Mouse (Mus musculus) forebrain, embryonic 14.5 days (tissue): ENCODE data around the gene Cnep1r1. TPM values are rescaled to one million over a fixed set of nuclear protein-coding genes. Genes with fewer than 3 reads are reported as not detected.

Experiments
- ATAC-seq: fragments of 200-750 bp; cut with Nextera tagmentation; 2 replicates; pipeline ENCODE4 v1.8.0; 2017; ENCODE audit warnings: mild to moderate bottlenecking, moderate library complexity
- DNase-seq: peaks from one replicate; pipeline ENCODE4 v3.0.0-alpha.2; 2015; ENCODE audit warnings: low spot score
- H3K27ac ChIP-seq: fragments of 300-500 bp; sonication (generic); 2 replicates; pipeline ENCODE4 v1.5.1; 2014; ENCODE audit warnings: low read depth, mild to moderate bottlenecking, control low read depth, low read length, moderate library complexity
- H3K27me3 ChIP-seq: fragments of 300-500 bp; sonication (generic); replicated peaks from 2 replicates; pipeline ENCODE4 v1.6.1; 2014; ENCODE audit warnings: low read length, control low read depth, mixed read lengths; ENCODE audit not compliant: control insufficient read depth, insufficient read depth
- H3K36me3 ChIP-seq: fragments of 300-500 bp; sonication (generic); 2 replicates; pipeline ENCODE4 v1.6.1; 2014; ENCODE audit warnings: low read length, control low read depth; ENCODE audit not compliant: control insufficient read depth, insufficient read depth
- H3K4me1 ChIP-seq: fragments of 300-500 bp; sonication (generic); 2 replicates; pipeline ENCODE4 v1.6.1; 2014; ENCODE audit warnings: antibody characterized with exemption, low read length, control low read depth; ENCODE audit not compliant: control insufficient read depth, insufficient read depth
- H3K4me2 ChIP-seq: fragments of 300-500 bp; sonication (generic); 2 replicates; pipeline ENCODE4 v1.6.1; 2014; ENCODE audit warnings: mild to moderate bottlenecking, control low read depth, low read length
- H3K4me3 ChIP-seq: fragments of 300-500 bp; sonication (generic); 2 replicates; pipeline ENCODE4 v1.5.1; 2014; ENCODE audit warnings: low read depth, low read length, control low read depth
- H3K9ac ChIP-seq: fragments of 300-500 bp; sonication (generic); 2 replicates; pipeline ENCODE4 v1.6.1; 2014; ENCODE audit warnings: mild to moderate bottlenecking, low read length, control low read depth, moderate library complexity
- H3K9me3 ChIP-seq: fragments of 300-500 bp; sonication (generic); replicated peaks from 2 replicates; pipeline ENCODE4 v1.6.1; 2016; ENCODE audit warnings: low read length, control low read depth, mixed read lengths; ENCODE audit not compliant: control insufficient read depth
- WGBS: fragments of 180-500 bp; shearing (Covaris S2); extraction: QIAGEN DNeasy Blood & Tissue Kit; methylation state at CpG from one replicate; pipeline ENCODE4 v1.1.7; 2014; 5-methylcytosine and 5-hydroxymethylcytosine counted together
- polyA plus RNA-seq: library from polyadenylated mRNA; unstranded; fragments of >200 nt; fragmentation: Nextera tagmentation; extraction: Ambion mirVana; gene quantifications from 2 replicates; pipeline ENCODE4 v1.2.1, GENCODE M21; 2014

Cnep1r1 gene
- 39.1 and 43.0 TPM in 2 replicates for polyA plus RNA-seq

DNA sequence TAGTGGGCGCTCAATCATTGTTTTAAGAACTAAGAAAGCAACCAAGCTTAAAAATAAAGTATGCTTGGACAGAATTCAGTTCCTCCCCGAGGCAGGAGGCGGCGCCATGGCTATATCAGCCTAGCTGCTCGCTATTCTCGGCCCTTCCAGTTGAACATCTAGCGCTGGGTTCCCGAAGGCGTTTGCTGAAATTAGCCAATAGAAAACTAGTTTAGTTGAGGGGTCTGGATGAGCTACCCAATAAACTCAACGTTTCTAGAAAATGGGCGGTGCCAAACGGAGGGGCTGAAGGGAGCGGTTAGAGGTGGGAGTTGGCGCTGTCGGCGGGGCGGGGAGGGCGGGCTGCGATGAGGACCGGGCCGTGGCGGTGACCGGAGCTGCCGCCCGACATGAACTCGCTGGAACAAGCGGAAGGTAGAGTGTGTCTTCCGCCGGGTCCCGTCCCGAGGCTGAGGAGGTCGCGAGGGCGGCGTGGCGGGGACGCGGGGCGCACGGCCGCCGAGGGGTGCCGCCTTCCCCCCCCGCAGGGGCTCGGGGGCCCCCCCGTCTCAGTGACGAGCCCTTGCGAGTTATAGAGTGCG, at the start of gene Cnep1r1:
Cnep1r1 (plus strand) TSS at position 314 of the 581 bp plus-strand sequence.
- WGBS: 0% methylated on average over 49 of the region's 49 CpGs
- H3K27ac ChIP-seq: no peak within 1 kb of the TSS; the same call in 1 of the 2 replicates
- H3K4me1 ChIP-seq: no peaks in the 10 kb centered on the region
- peak within 1 kb of the TSS; percentile 98 for H3K4me3 ChIP-seq
- ATAC-seq (peak; percentile 100), DNase-seq (peak; percentile 98)
- no peaks in the 10 kb centered on the region for H3K27me3 ChIP-seq
- H3K9ac ChIP-seq: peak within 1 kb of the TSS; percentile 92
- H3K9me3 ChIP-seq: no peaks in the 10 kb centered on the region
- H3K36me3 ChIP-seq: peaks cover 12% of the 10 kb centered on the region
- H3K4me2 ChIP-seq: peak within 1 kb of the TSS; percentile 69

DNA sequence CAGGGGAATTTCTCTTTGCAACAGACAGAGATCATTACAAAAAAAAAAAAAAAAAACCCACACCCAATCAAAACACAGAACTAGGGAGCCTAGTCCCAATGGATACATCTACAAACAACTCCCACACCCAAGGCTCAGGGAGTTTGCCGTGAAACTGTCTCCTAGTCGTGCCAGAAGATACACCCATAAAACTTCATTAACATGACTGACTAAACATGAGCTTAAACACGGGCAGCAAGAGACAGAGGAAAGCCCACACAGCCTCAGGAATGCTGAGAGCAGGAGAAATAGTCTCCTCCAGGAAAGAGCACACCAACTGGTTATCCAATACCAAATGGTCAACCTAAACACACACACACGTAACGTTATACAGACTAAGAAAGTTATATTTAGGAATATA, 36.4 kb upstream of the Cnep1r1 start:
- no peaks in the 10 kb centered on the region for H3K27me3 ChIP-seq
- no peaks in the 10 kb centered on the region for H3K36me3 ChIP-seq
- no peak overlapping the region for H3K9ac ChIP-seq
- H3K9me3 ChIP-seq: no peaks in the 10 kb centered on the region
- no peak for DNase-seq
- WGBS: 88% methylated on average over 5 of the region's 5 CpGs
- no peak overlapping the region for H3K4me2 ChIP-seq
- H3K27ac ChIP-seq: no peak overlapping the region
- no peaks in the 10 kb centered on the region for H3K4me1 ChIP-seq
- ATAC-seq: no peak
- H3K4me3 ChIP-seq: no peak overlapping the region

DNA sequence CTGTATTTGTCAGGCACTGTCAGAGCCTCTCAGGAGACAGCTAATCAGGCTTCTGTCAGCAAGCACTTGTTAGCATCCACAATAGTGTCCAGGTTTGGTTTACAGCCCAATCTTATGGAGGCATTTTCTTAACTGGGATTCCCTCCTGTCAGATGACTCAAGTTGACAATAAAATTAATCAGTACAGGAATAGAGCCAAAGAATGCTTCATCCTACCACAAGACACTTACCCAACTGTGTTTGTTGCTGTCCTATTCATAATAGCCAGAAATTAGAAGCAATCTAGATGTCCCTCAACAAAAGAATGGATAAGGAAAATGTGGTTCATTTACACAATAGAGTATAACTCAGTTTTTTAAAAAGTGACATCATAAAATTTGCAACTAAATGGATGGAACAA, 30.6 kb upstream of the Cnep1r1 start:
- Histone ChIP-seq H3K27ac (no peak overlapping the region), H3K9ac (no peak overlapping the region), H3K4me3 (no peak overlapping the region), H3K4me2 (no peak overlapping the region), H3K4me1 (no peaks in the 10 kb centered on the region), H3K27me3 (no peaks in the 10 kb centered on the region), H3K36me3 (no peaks in the 10 kb centered on the region), H3K9me3 (no peaks in the 10 kb centered on the region)
- ATAC-seq: no peak
- no peak for DNase-seq

DNA sequence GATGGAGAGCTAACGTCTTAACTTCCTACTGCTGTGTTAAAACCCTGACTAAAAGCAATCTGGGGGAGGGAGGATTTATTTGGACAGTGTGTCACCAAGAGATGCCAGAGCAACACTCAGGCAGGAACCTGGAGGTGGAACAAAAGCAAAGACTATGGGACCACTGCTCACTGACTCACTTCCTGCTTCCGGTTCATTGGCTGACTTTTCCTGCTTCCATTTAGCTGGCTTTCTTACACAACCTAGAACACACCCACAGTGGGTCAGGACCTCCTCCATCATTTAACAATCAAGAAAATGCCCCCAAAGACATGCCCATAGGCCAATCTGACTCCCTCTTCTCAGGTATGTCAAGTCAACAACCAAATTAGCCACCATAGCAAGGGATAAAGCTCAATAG, 26.9 kb upstream of the Cnep1r1 start:
- 85% methylated on average over 2 of the region's 2 CpGs for WGBS
- Histone ChIP-seq H3K4me2 (no peak overlapping the region), H3K4me1 (no peaks in the 10 kb centered on the region), H3K27me3 (no peaks in the 10 kb centered on the region), H3K9me3 (no peaks in the 10 kb centered on the region), H3K4me3 (no peak overlapping the region), H3K27ac (no peak overlapping the region), H3K36me3 (no peaks in the 10 kb centered on the region), H3K9ac (no peak overlapping the region)
- no peak for DNase-seq
- no peak for ATAC-seq

DNA sequence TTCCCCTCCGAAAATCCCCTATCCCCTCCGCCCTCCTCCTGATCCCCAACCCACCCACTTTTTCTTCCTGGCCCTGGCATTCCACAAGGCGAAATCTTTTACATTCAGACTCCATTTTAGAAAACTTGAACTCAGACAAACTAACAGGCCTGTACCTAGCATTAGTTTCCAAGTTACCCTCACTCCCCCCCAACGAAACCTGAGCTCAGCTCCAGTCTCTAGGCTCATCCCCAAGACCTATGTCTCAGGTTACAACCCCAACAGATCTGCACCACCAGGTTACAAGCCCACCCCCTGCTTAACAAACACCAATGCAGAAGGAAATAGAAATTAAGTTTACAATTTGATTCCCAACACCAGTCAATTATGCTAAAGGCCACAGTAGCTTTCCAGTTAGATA, 25.2 kb upstream of the Cnep1r1 start:
- Histone ChIP-seq H3K4me3 (no peak overlapping the region), H3K36me3 (no peaks in the 10 kb centered on the region), H3K9ac (no peak overlapping the region), H3K4me1 (no peaks in the 10 kb centered on the region), H3K9me3 (no peaks in the 10 kb centered on the region), H3K27ac (no peak overlapping the region), H3K27me3 (no peaks in the 10 kb centered on the region), H3K4me2 (no peak overlapping the region)
- WGBS: 70% methylated on average over 4 of the region's 4 CpGs
- DNase-seq (no peak), ATAC-seq (no peak)

DNA sequence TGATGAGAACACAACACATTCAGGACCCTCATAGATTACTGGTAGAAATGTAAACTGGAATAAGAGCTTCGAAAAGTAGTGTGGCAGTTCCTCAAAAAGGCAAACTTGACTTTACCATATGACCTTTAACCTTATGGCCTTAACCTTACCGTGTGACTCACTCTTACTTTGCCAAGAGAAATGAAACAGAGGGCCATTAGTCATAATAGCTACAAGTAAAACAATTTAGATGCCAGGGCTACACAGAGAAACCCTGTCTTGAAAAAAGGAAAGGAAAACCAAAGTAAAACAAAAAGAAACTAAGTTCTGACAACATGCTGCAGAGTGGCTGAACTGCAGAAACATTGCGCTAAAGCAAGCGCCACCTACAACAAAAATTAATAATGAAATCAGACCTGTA, 19.7 kb upstream of the Cnep1r1 start:
- Histone ChIP-seq H3K9ac (no peak overlapping the region), H3K27ac (no peak overlapping the region), H3K9me3 (no peaks in the 10 kb centered on the region), H3K4me3 (no peak overlapping the region), H3K36me3 (no peaks in the 10 kb centered on the region), H3K4me1 (no peaks in the 10 kb centered on the region), H3K27me3 (no peaks in the 10 kb centered on the region), H3K4me2 (no peak overlapping the region)
- ATAC-seq: no peak
- DNase-seq: no peak
- WGBS: 83% methylated on average over 4 of the region's 4 CpGs

DNA sequence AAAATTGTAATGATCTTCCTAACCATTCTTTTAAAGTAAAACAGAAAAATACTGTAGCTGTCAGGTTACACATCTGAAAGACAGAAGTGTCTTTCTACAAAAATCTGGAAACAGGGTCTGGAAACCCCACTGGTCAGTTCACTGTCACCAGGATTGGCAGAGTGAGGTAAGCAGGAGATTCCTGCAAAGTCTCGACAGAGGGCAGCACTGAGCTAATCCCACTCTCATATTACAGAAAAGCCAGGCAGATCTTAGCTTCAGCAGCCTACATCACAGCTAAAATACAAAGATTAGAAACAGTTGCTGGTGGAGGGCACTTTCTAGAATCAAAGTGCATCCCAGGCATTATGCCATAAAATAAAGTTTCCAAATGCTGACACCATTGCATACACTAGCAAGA, 19.0 kb upstream of the Cnep1r1 start:
- Histone ChIP-seq H3K9ac (no peak overlapping the region), H3K36me3 (no peaks in the 10 kb centered on the region), H3K9me3 (no peaks in the 10 kb centered on the region), H3K27me3 (no peaks in the 10 kb centered on the region), H3K4me3 (no peak overlapping the region), H3K4me2 (no peak overlapping the region), H3K4me1 (no peaks in the 10 kb centered on the region), H3K27ac (no peak overlapping the region)
- no peak for ATAC-seq
- DNase-seq: peak; percentile 69
- 0% methylated on average over 1 of the region's 1 CpGs for WGBS

DNA sequence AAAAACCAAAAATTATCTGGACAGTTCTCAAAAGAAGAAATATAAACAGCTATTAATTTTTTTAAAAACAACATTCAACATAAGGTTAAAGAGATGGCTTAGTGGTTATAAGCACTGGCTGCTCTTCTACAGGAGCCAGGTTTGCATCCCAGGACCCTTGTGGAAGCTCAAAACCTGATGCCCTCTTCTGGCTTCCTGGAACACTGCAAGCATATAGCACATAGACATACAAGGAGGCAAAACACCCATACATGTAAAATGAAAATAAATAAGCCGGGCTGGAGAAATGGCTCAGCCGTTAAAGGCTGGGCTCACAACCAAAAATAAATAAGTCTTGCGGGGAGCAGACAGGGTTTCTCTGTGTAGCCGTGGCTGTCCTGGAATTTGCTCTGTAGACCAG, 9.3 kb upstream of the Cnep1r1 start:
- ATAC-seq (no peak), DNase-seq (no peak)
- Histone ChIP-seq H3K9ac (no peak overlapping the region), H3K27ac (no peak overlapping the region), H3K4me2 (no peak overlapping the region), H3K4me1 (no peaks in the 10 kb centered on the region), H3K27me3 (no peaks in the 10 kb centered on the region), H3K9me3 (no peaks in the 10 kb centered on the region), H3K4me3 (no peak overlapping the region), H3K36me3 (no peaks in the 10 kb centered on the region)
- 94% methylated on average over 4 of the region's 4 CpGs for WGBS

DNA sequence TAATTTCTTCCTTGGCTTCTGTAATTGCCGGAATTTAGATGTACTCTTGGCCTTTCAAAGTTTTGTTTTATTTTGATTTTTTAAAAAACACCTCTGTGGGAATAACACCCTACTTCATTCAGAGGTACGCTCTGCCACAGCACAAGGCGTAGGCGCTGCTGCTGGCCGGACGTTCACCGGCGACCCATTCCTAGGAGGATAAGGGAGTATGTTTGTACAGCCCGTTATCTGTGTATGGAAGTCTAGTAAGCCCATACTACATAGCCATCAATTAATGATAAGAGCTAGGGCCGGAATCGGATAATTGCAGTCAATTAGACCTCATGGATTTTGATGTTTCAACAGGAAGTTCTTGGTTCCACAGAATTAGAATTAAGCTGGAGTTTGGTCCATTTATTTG, 507 bp downstream of the Cnep1r1 start:
- ATAC-seq: peak; percentile 40
- no peak overlapping the region; the same call in 1 of the 2 replicates for H3K27ac ChIP-seq

More for the DNA sequence above, 507 bp downstream of the Cnep1r1 start:
- Histone ChIP-seq H3K9ac (peak overlapping the region; percentile 92), H3K27me3 (no peaks in the 10 kb centered on the region), H3K9me3 (no peaks in the 10 kb centered on the region), H3K36me3 (peaks cover 13% of the 10 kb centered on the region), H3K4me1 (no peaks in the 10 kb centered on the region), H3K4me3 (peak overlapping the region; percentile 98), H3K4me2 (peak overlapping the region; percentile 69)
- WGBS: 1% methylated on average over 11 of the region's 11 CpGs
- peak; percentile 10 for DNase-seq
